Mouse (Mus musculus) MEL (cell line): ENCODE measurements around the gene Snrpf. TPM values are rescaled to one million over a fixed set of nuclear protein-coding genes. Genes with fewer than 3 reads are reported as not detected.

ENCODE experiments used
- DNase-seq: peaks from one replicate; pipeline ENCODE4 v3.0.0; 2011; ENCODE audit warnings: low read depth, low spot score
- H3K27ac ChIP-seq: 2 replicates; pipeline ENCODE4 v1.5.1; 2012; ENCODE audit warnings: low read depth, mild to moderate bottlenecking, control low read depth, low read length, moderate library complexity; ENCODE audit not compliant: control insufficient read depth
- H3K27me3 ChIP-seq, 2 experiments: fragments of 150-350 bp in 1 of 2; sonication (generic) in 1 of 2; 2 replicates each; pipeline ENCODE4 v1.6.1; 2012; ENCODE audit warnings: low read length in 2 of 2, mild to moderate bottlenecking in 2 of 2, improper control_type of control experiment in 1 of 2, moderate library complexity in 1 of 2; ENCODE audit not compliant: insufficient read depth in 2 of 2, control insufficient read depth in 1 of 2
- H3K36me3 ChIP-seq, 2 experiments: 2 replicates each; pipeline ENCODE4 v1.6.1; 2012 to 2014; ENCODE audit warnings: low read length in 2 of 2, improper control_type of control experiment in 1 of 2, inconsistent platforms in 1 of 2, mild to moderate bottlenecking in 1 of 2; ENCODE audit not compliant: insufficient read depth in 2 of 2, control insufficient read depth in 1 of 2
- H3K4me1 ChIP-seq, 2 experiments: fragments of 150-350 bp in 1 of 2; sonication (generic) in 1 of 2; 2 replicates each; pipeline ENCODE4 v1.6.1; 2012; ENCODE audit warnings: low read length in 2 of 2, improper control_type of control experiment in 1 of 2, mild to moderate bottlenecking in 1 of 2; ENCODE audit not compliant: insufficient read depth in 2 of 2, control insufficient read depth in 1 of 2
- H3K4me3 ChIP-seq, 2 experiments: fragments of 150-350 bp in 1 of 2; sonication (generic) in 1 of 2; 2 replicates each; pipeline ENCODE4 v1.5.1; 2012; ENCODE audit warnings: low read depth in 2 of 2, low read length in 2 of 2, mild to moderate bottlenecking in 2 of 2, moderate library complexity in 2 of 2, control low read depth in 1 of 2, improper control_type of control experiment in 1 of 2; ENCODE audit not compliant: control insufficient read depth in 1 of 2, insufficient read depth in 1 of 2
- H3K79me2 ChIP-seq: 2 replicates; pipeline ENCODE4 v1.6.1; 2012; ENCODE audit warnings: mild to moderate bottlenecking, low read length, moderate library complexity; ENCODE audit not compliant: control insufficient read depth, poor library complexity, insufficient read depth
- H3K9ac ChIP-seq: 2 replicates; pipeline ENCODE4 v1.6.1; 2012; ENCODE audit warnings: low read depth, mild to moderate bottlenecking, control low read depth, low read length, moderate library complexity; ENCODE audit not compliant: control insufficient read depth, poor library complexity, severe bottlenecking
- H3K9me3 ChIP-seq: fragments of 150-350 bp; sonication (generic); replicated peaks from 2 replicates; pipeline ENCODE4 v1.6.1; 2012; ENCODE audit warnings: mild to moderate bottlenecking, low read length, improper control_type of control experiment, moderate library complexity; ENCODE audit not compliant: insufficient read depth
- CHD2 ChIP-seq: IDR thresholded peaks from 2 replicates; pipeline ENCODE4 v1.6.1; 2011; ENCODE audit warnings: low read length, improper control_type of control experiment
- CTCF ChIP-seq, 3 experiments: IDR thresholded peaks in 2 of 3; conservative IDR thresholded peaks in 1 of 3; 2 replicates each; pipeline ENCODE4 v1.5.1; 2011 to 2012; ENCODE audit warnings: low read length in 3 of 3, low read depth in 2 of 3, mild to moderate bottlenecking in 2 of 3, improper control_type of control experiment in 1 of 3, inconsistent platforms in 1 of 3, mixed read lengths in 1 of 3, moderate library complexity in 1 of 3; ENCODE audit not compliant: control insufficient read depth in 1 of 3, insufficient read depth in 1 of 3, poor library complexity in 1 of 3, severe bottlenecking in 1 of 3
- ELF1 ChIP-seq: IDR thresholded peaks from 2 replicates; pipeline ENCODE4 v1.6.1; 2014; ENCODE audit warnings: low read depth, mild to moderate bottlenecking, inconsistent platforms, low read length, improper control_type of control experiment, moderate library complexity
- ETS1 ChIP-seq: IDR thresholded peaks from 2 replicates; pipeline ENCODE4 v1.6.1; 2012; ENCODE audit warnings: low read depth, mild to moderate bottlenecking, inconsistent platforms, low read length, improper control_type of control experiment, moderate library complexity
- GABPA ChIP-seq: IDR thresholded peaks from 2 replicates; pipeline ENCODE4 v1.6.1; 2012; ENCODE audit warnings: low read depth, mild to moderate bottlenecking, inconsistent platforms, low read length, improper control_type of control experiment, moderate library complexity
- HCFC1 ChIP-seq: IDR thresholded peaks from 2 replicates; pipeline ENCODE4 v1.6.1; 2012; ENCODE audit warnings: low read depth, mild to moderate bottlenecking, inconsistent platforms, low read length, improper control_type of control experiment, moderate library complexity
- MAFK ChIP-seq: IDR thresholded peaks from 2 replicates; pipeline ENCODE4 v1.6.1; 2011; ENCODE audit warnings: low read depth, mild to moderate bottlenecking, low read length, improper control_type of control experiment, borderline replicate concordance
- MAZ ChIP-seq: IDR thresholded peaks from 2 replicates; pipeline ENCODE4 v1.6.1; 2012; ENCODE audit warnings: low read depth, mild to moderate bottlenecking, inconsistent platforms, low read length, improper control_type of control experiment
- NRF1 ChIP-seq: IDR thresholded peaks from 2 replicates; pipeline ENCODE4 v1.6.1; 2014; ENCODE audit warnings: low read depth, mild to moderate bottlenecking, inconsistent platforms, low read length, improper control_type of control experiment, moderate library complexity; ENCODE audit not compliant: poor library complexity, insufficient read depth, severe bottlenecking
- POLR2A ChIP-seq, 2 experiments: IDR thresholded peaks; 2 replicates each; pipeline ENCODE4 v1.6.1; 2011 to 2012; ENCODE audit warnings: low read length in 2 of 2, mild to moderate bottlenecking in 2 of 2, control low read depth in 1 of 2, improper control_type of control experiment in 1 of 2, low read depth in 1 of 2, moderate library complexity in 1 of 2; ENCODE audit not compliant: control insufficient read depth in 1 of 2, insufficient read depth in 1 of 2, poor library complexity in 1 of 2
- POLR2AphosphoS2 ChIP-seq: IDR thresholded peaks from 2 replicates; pipeline ENCODE4 v1.6.1; 2011; ENCODE audit warnings: low read length, improper control_type of control experiment
- RAD21 ChIP-seq: IDR thresholded peaks from 2 replicates; pipeline ENCODE4 v1.6.1; 2011; ENCODE audit warnings: mild to moderate bottlenecking, low read depth, low read length, improper control_type of control experiment
- SIN3A ChIP-seq: IDR thresholded peaks from 2 replicates; pipeline ENCODE4 v1.6.1; 2012; ENCODE audit warnings: low read length, improper control_type of control experiment, inconsistent platforms
- SMC3 ChIP-seq: IDR thresholded peaks from 2 replicates; pipeline ENCODE4 v1.6.1; 2011; ENCODE audit warnings: low read depth, low read length, improper control_type of control experiment
- TBP ChIP-seq: IDR thresholded peaks from 2 replicates; pipeline ENCODE4 v1.8.0; 2011; ENCODE audit warnings: low read depth, low read length, improper control_type of control experiment
- TCF12 ChIP-seq: IDR thresholded peaks from 2 replicates; pipeline ENCODE4 v1.6.1; 2014; ENCODE audit warnings: low read depth, mild to moderate bottlenecking, inconsistent platforms, low read length, improper control_type of control experiment, moderate library complexity
- USF1 ChIP-seq: IDR thresholded peaks from 2 replicates; pipeline ENCODE4 v1.6.1; 2014; ENCODE audit warnings: low read depth, mild to moderate bottlenecking, inconsistent platforms, low read length, improper control_type of control experiment, moderate library complexity
- ZKSCAN1 ChIP-seq: IDR thresholded peaks from 2 replicates; pipeline ENCODE4 v1.6.1; 2012; ENCODE audit warnings: low read depth, mild to moderate bottlenecking, inconsistent platforms, low read length, improper control_type of control experiment, moderate library complexity
- ZMIZ1 ChIP-seq: IDR thresholded peaks from 2 replicates; pipeline ENCODE4 v1.6.1; 2012; ENCODE audit warnings: low read depth, mild to moderate bottlenecking, inconsistent platforms, low read length, improper control_type of control experiment, moderate library complexity
- ZNF384 ChIP-seq: IDR thresholded peaks from 2 replicates; pipeline ENCODE4 v1.6.1; 2012; ENCODE audit warnings: low read depth, mild to moderate bottlenecking, inconsistent platforms, low read length, improper control_type of control experiment
- polyA plus RNA-seq, 2 experiments: library from polyadenylated mRNA; stranded (reverse) in 1 of 2; unstranded in 1 of 2; fragments of >175 nt in 1 of 2; fragments of >200 nt in 1 of 2; gene quantifications; 2 replicates each; pipeline versions ENCODE4 v1.2.1 to v1.2.4; 2012; ENCODE audit warnings: low replicate concordance in 2 of 2, low read depth in 1 of 2; ENCODE audit not compliant: insufficient read length in 2 of 2, insufficient read depth in 1 of 2, missing spikeins in 1 of 2
- total RNA-seq: library from RNA; depleted of rRNA; stranded (reverse); fragments of 300-350 nt; gene quantifications from 2 replicates; pipeline ENCODE4 v1.2.3, GENCODE M21; 2012

Snrpf gene
- total and polyA plus RNA-seq, 3 experiments = 91.5 to 150 TPM; not detected in 1

GRCm38 (mm10) chr10:93624151-93624550, 34.6 kb upstream of the Snrpf start:
- Histone ChIP-seq H3K9ac (no peak overlapping the region), H3K79me2 (no peaks in the 10 kb centered on the region), H3K4me3 (no peak overlapping the region), H3K4me1 (no peaks in the 10 kb centered on the region), H3K9me3 (no peaks in the 10 kb centered on the region), H3K36me3 (no peaks in the 10 kb centered on the region), H3K27ac (no peak overlapping the region), H3K27me3 (no peaks in the 10 kb centered on the region)
- no peak for DNase-seq
- no peak for TF ChIP-seq ZNF384
- TF ChIP-seq POLR2A (IDR thresholded peaks at IDR 0.05; ENCODE audit: control insufficient read depth in 1 of 2, insufficient read depth in 1 of 2, low read depth in 1 of 2, low read length in 2 of 2, poor library complexity in 1 of 2) = no peak
- no peak for TF ChIP-seq ETS1
- TF ChIP-seq CTCF (IDR thresholded peaks at IDR 0.05 in 2 of 3, conservative IDR thresholded peaks at IDR 0.05 in 1 of 3; ENCODE audit: control insufficient read depth in 1 of 3, insufficient read depth in 1 of 3, low read depth in 2 of 3, low read length in 3 of 3, poor library complexity in 1 of 3, severe bottlenecking in 1 of 3) = no peak
- no peak for TF ChIP-seq MAZ
- TF ChIP-seq GABPA = no peak
- TF ChIP-seq RAD21 = no peak
- no peak for TF ChIP-seq TCF12
- no peak for TF ChIP-seq USF1
- TF ChIP-seq ZMIZ1 = no peak

- Histone ChIP-seq H3K27me3 (no peaks in the 10 kb centered on the region), H3K9ac (no peak overlapping the region), H3K36me3 (no peaks in the 10 kb centered on the region), H3K4me1 (no peaks in the 10 kb centered on the region), H3K79me2 (no peaks in the 10 kb centered on the region), H3K4me3 (no peak overlapping the region), H3K9me3 (no peaks in the 10 kb centered on the region), H3K27ac (no peak overlapping the region)
- no peak for DNase-seq
- TF ChIP-seq POLR2AphosphoS2 = no peak
- TF ChIP-seq POLR2A (IDR thresholded peaks at IDR 0.05; ENCODE audit: control insufficient read depth in 1 of 2, insufficient read depth in 1 of 2, low read depth in 1 of 2, low read length in 2 of 2, poor library complexity in 1 of 2) = no peak
These were observed 34.2 kb upstream of the Snrpf start for GRCm38 (mm10) chr10:93623725-93624124.

- TF ChIP-seq MAZ = no peak
- no peak for TF ChIP-seq CHD2
- no peak for TF ChIP-seq ZKSCAN1
- TF ChIP-seq TCF12 = no peak
- no peak for TF ChIP-seq SIN3A
- TF ChIP-seq TBP = no peak
- no peak for TF ChIP-seq ETS1
- TF ChIP-seq MAFK = no peak
- TF ChIP-seq ELF1 = no peak
- no peak for TF ChIP-seq NRF1
- no peak for TF ChIP-seq SMC3
- TF ChIP-seq HCFC1 = no peak
- no peaks in the 10 kb centered on the region for H3K36me3 ChIP-seq
- no peak for DNase-seq
- no peak overlapping the region for H3K27ac ChIP-seq
- no peak overlapping the region for H3K4me3 ChIP-seq
- no peaks in the 10 kb centered on the region for H3K27me3 ChIP-seq
- no peak overlapping the region for H3K9ac ChIP-seq
- no peaks in the 10 kb centered on the region for H3K79me2 ChIP-seq
- no peaks in the 10 kb centered on the region for H3K9me3 ChIP-seq
- no peaks in the 10 kb centered on the region for H3K4me1 ChIP-seq
These were observed 31.1 kb upstream of the Snrpf start for GRCm38 (mm10) chr10:93620438-93621179.
